In genomic region chr13:113429615-113430014, GRCm38 (mm10) we compare ENCODE assay signal across 8 mouse cellular contexts.
DNase-seq lines count a peak whose midpoint lies in the region; ATAC-seq and TF ChIP-seq lines count a peak whose summit lies in the region.

No protein-coding gene starts in this region.

- peak; percentile 23 for DNase-seq in forebrain, embryonic 14.5 days (ENCODE audit: low spot score)
- peak; percentile 22 for DNase-seq in midbrain, embryonic 10.5 days (ENCODE audit: low spot score)
- peak; percentile 49 for DNase-seq in embryo, embryonic 10.5 days (ENCODE audit: low spot score)
- DNase-seq in gastrocnemius, postnatal 10 days = no peak

- H3K4me3 ChIP-seq in forebrain, embryonic 14.5 days (ENCODE audit: low read depth, low read length) = no peak overlapping the region
- no peak overlapping the region for H3K4me3 ChIP-seq in forebrain, embryonic 16.5 days (replicated peaks; ENCODE audit: low read length)
- H3K4me3 ChIP-seq in midbrain, embryonic 10.5 days = no peak overlapping the region
- H3K4me3 ChIP-seq in midbrain, embryonic 13.5 days (replicated peaks) = no peak overlapping the region
- H3K4me3 ChIP-seq in small intestine, adult 2 months (ENCODE audit: low read depth, low read length) = no peak overlapping the region

- no peak for TF ChIP-seq POLR2A in small intestine, adult 2 months (IDR thresholded peaks at IDR 0.05; ENCODE audit: low read depth, low read length)

- peak; percentile 43; the same call in 1 of the 2 replicates for TF ChIP-seq CTCF in small intestine, adult 2 months (IDR thresholded peaks at IDR 0.05; ENCODE audit: extremely low read depth, insufficient read length, insufficient replicate concordance, low read depth, low read length)

- no peaks in the 10 kb centered on the region for H3K4me1 ChIP-seq in forebrain, embryonic 14.5 days (ENCODE audit: control insufficient read depth, insufficient read depth, low read length)
- no peaks in the 10 kb centered on the region for H3K4me1 ChIP-seq in forebrain, embryonic 16.5 days (replicated peaks; ENCODE audit: control insufficient read depth, insufficient read depth, low read length)
- H3K4me1 ChIP-seq in midbrain, embryonic 10.5 days = no peaks in the 10 kb centered on the region
- H3K4me1 ChIP-seq in midbrain, embryonic 13.5 days (replicated peaks) = no peaks in the 10 kb centered on the region
- H3K4me1 ChIP-seq in small intestine, adult 2 months (ENCODE audit: control insufficient read depth, insufficient read depth, insufficient read length, low read length) = no peaks in the 10 kb centered on the region

- no peak overlapping the region for H3K27ac ChIP-seq in forebrain, embryonic 14.5 days (ENCODE audit: low read depth, low read length)
- H3K27ac ChIP-seq in forebrain, embryonic 16.5 days (ENCODE audit: low read length) = no peak overlapping the region
- H3K27ac ChIP-seq in midbrain, embryonic 10.5 days (replicated peaks) = no peak overlapping the region
- H3K27ac ChIP-seq in midbrain, embryonic 13.5 days = no peak overlapping the region
- H3K27ac ChIP-seq in small intestine, adult 2 months (ENCODE audit: insufficient read depth, low read depth, low read length) = no peak overlapping the region

- no peak overlapping the region for H3K9ac ChIP-seq in forebrain, embryonic 14.5 days (ENCODE audit: low read length)
- no peak overlapping the region for H3K9ac ChIP-seq in forebrain, embryonic 16.5 days (replicated peaks; ENCODE audit: low read depth, low read length)
- H3K9ac ChIP-seq in midbrain, embryonic 13.5 days (replicated peaks) = no peak overlapping the region

- H3K27me3 ChIP-seq in forebrain, embryonic 14.5 days (replicated peaks; ENCODE audit: control insufficient read depth, insufficient read depth, low read length) = no peaks in the 10 kb centered on the region
- H3K27me3 ChIP-seq in forebrain, embryonic 16.5 days (replicated peaks; ENCODE audit: control insufficient read depth, insufficient read depth, low read length) = no peaks in the 10 kb centered on the region
- H3K27me3 ChIP-seq in midbrain, embryonic 10.5 days (ENCODE audit: low read depth, poor library complexity, severe bottlenecking) = no peaks in the 10 kb centered on the region
- H3K27me3 ChIP-seq in midbrain, embryonic 13.5 days = no peaks in the 10 kb centered on the region
- H3K27me3 ChIP-seq in small intestine, adult 2 months (ENCODE audit: control insufficient read depth, insufficient read depth, low read length) = no peaks in the 10 kb centered on the region

- H3K36me3 ChIP-seq in forebrain, embryonic 14.5 days (ENCODE audit: control insufficient read depth, insufficient read depth, low read length) = no peaks in the 10 kb centered on the region
- H3K36me3 ChIP-seq in forebrain, embryonic 16.5 days (ENCODE audit: control insufficient read depth, insufficient read depth) = no peaks in the 10 kb centered on the region
- no peaks in the 10 kb centered on the region for H3K36me3 ChIP-seq in midbrain, embryonic 10.5 days
- H3K36me3 ChIP-seq in midbrain, embryonic 13.5 days = no peaks in the 10 kb centered on the region
- no peaks in the 10 kb centered on the region for H3K36me3 ChIP-seq in small intestine, adult 2 months (ENCODE audit: control insufficient read depth, insufficient read depth, low read length)

- no peaks in the 10 kb centered on the region for H3K9me3 ChIP-seq in forebrain, embryonic 14.5 days (replicated peaks; ENCODE audit: control insufficient read depth, low read length)
- H3K9me3 ChIP-seq in forebrain, embryonic 16.5 days (ENCODE audit: control insufficient read depth, low read length) = no peaks in the 10 kb centered on the region
- no peaks in the 10 kb centered on the region for H3K9me3 ChIP-seq in midbrain, embryonic 10.5 days (replicated peaks)
- H3K9me3 ChIP-seq in midbrain, embryonic 13.5 days = no peaks in the 10 kb centered on the region

- ATAC-seq in forebrain, embryonic 14.5 days = no peak
- no peak for ATAC-seq in forebrain, embryonic 16.5 days
- ATAC-seq in midbrain, embryonic 13.5 days = no peak
- no peak for ATAC-seq in activated CD4-positive, CD25-positive, alpha-beta regulatory T cell, adult 4 months

- 38% methylated on average over 3 of the region's 3 CpGs for WGBS in forebrain, embryonic 14.5 days
- 34% methylated on average over 3 of the region's 3 CpGs for WGBS in forebrain, embryonic 16.5 days
- WGBS in midbrain, embryonic 10.5 days = 36% methylated on average over 3 of the region's 3 CpGs
- 39% methylated on average over 3 of the region's 3 CpGs for WGBS in midbrain, embryonic 13.5 days
- WGBS in small intestine, adult 2 months = 37% methylated on average over 3 of the region's 3 CpGs

- H3K4me2 ChIP-seq in forebrain, embryonic 14.5 days (ENCODE audit: low read length) = no peak overlapping the region
- no peak overlapping the region for H3K4me2 ChIP-seq in forebrain, embryonic 16.5 days (ENCODE audit: low read length)
- H3K4me2 ChIP-seq in midbrain, embryonic 13.5 days (replicated peaks) = no peak overlapping the region
